Mouse (Mus musculus) hindbrain, embryonic 16.5 days (tissue): Measurements from ENCODE around the gene Tubb1. TPM values are rescaled to one million over a fixed set of nuclear protein-coding genes. Genes with fewer than 3 reads are reported as not detected.

Experiments
- ATAC-seq: fragments of 200-750 bp; cut with Nextera tagmentation; 2 replicates; pipeline ENCODE4 v1.8.0; 2017; ENCODE audit warnings: moderate TSS enrichment, moderate library complexity
- H3K27ac ChIP-seq: fragments of 300-500 bp; sonication (generic); 2 replicates; pipeline ENCODE4 v1.5.1; 2014; ENCODE audit warnings: low read depth, mild to moderate bottlenecking, control low read depth, low read length, moderate library complexity
- H3K27me3 ChIP-seq: fragments of 300-500 bp; sonication (generic); replicated peaks from 2 replicates; pipeline ENCODE4 v1.6.1; 2014; ENCODE audit warnings: low read length; ENCODE audit not compliant: control insufficient read depth, insufficient read depth
- H3K36me3 ChIP-seq: fragments of 300-500 bp; sonication (generic); 2 replicates; pipeline ENCODE4 v1.6.1; 2014; ENCODE audit warnings: mild to moderate bottlenecking, low read length, moderate library complexity, mixed read lengths; ENCODE audit not compliant: control insufficient read depth, insufficient read depth
- H3K4me1 ChIP-seq: fragments of 300-500 bp; sonication (generic); 2 replicates; pipeline ENCODE4 v1.6.1; 2014; ENCODE audit warnings: low read depth, low read length; ENCODE audit not compliant: control insufficient read depth, insufficient read depth
- H3K4me2 ChIP-seq: fragments of 300-500 bp; sonication (generic); 2 replicates; pipeline ENCODE4 v1.6.1; 2014; ENCODE audit warnings: mild to moderate bottlenecking, low read length, control low read depth, moderate library complexity
- H3K4me3 ChIP-seq: fragments of 300-500 bp; sonication (generic); 2 replicates; pipeline ENCODE4 v1.5.1; 2014; ENCODE audit warnings: mild to moderate bottlenecking, low read length, control low read depth, moderate library complexity
- H3K9ac ChIP-seq: fragments of 300-500 bp; sonication (generic); 2 replicates; pipeline ENCODE4 v1.6.1; 2014; ENCODE audit warnings: low read depth, mild to moderate bottlenecking, control low read depth, low read length, moderate library complexity
- H3K9me3 ChIP-seq: fragments of 300-500 bp; sonication (generic); 2 replicates; pipeline ENCODE4 v1.6.1; 2014; ENCODE audit warnings: mild to moderate bottlenecking, low read length, moderate library complexity; ENCODE audit not compliant: control insufficient read depth
- WGBS: fragments of 180-500 bp; shearing (Covaris S2); extraction: QIAGEN DNeasy Blood & Tissue Kit; methylation state at CpG from one replicate; pipeline ENCODE4 v1.1.7; 2014; 5-methylcytosine and 5-hydroxymethylcytosine counted together
- polyA plus RNA-seq: library from polyadenylated mRNA; unstranded; fragments of >200 nt; fragmentation: Nextera tagmentation; extraction: Ambion mirVana; gene quantifications from 2 replicates; pipeline ENCODE4 v1.2.1, GENCODE M21; 2015

Gene Tubb1
- polyA plus RNA-seq, 1 experiment from 2014 or later, result 0.43 TPM

GRCm38 (mm10) chr2:174477543-174478319, 27.2 kb downstream of the Tubb1 start:
- Histone ChIP-seq H3K4me2 (no peak overlapping the region), H3K9ac (no peak overlapping the region), H3K9me3 (no peaks in the 10 kb centered on the region), H3K36me3 (no peaks in the 10 kb centered on the region), H3K27ac (no peak overlapping the region), H3K4me3 (no peak overlapping the region), H3K27me3 (no peaks in the 10 kb centered on the region), H3K4me1 (peaks cover 3% of the 10 kb centered on the region; the same call in 1 of the 2 replicates)
- WGBS, result 81% methylated on average over 3 of the region's 3 CpGs
- ATAC-seq, result no peak

- WGBS, result 66% methylated on average over 5 of the region's 5 CpGs
- H3K9me3 ChIP-seq, result no peaks in the 10 kb centered on the region
- no peak overlapping the region for H3K9ac ChIP-seq
- H3K36me3 ChIP-seq, result no peaks in the 10 kb centered on the region
- H3K4me3 ChIP-seq, result no peak overlapping the region
- no peaks in the 10 kb centered on the region for H3K4me1 ChIP-seq
- no peak overlapping the region for H3K27ac ChIP-seq
- H3K4me2 ChIP-seq, result no peak overlapping the region
- no peaks in the 10 kb centered on the region for H3K27me3 ChIP-seq
- ATAC-seq, result no peak
These were observed 28.3 kb downstream of the Tubb1 start for GRCm38 (mm10) chr2:174478746-174479145.

- ATAC-seq, result no peak
These were observed 36.5 kb downstream of the Tubb1 start for GRCm38 (mm10) chr2:174487005-174487404.

DNA sequence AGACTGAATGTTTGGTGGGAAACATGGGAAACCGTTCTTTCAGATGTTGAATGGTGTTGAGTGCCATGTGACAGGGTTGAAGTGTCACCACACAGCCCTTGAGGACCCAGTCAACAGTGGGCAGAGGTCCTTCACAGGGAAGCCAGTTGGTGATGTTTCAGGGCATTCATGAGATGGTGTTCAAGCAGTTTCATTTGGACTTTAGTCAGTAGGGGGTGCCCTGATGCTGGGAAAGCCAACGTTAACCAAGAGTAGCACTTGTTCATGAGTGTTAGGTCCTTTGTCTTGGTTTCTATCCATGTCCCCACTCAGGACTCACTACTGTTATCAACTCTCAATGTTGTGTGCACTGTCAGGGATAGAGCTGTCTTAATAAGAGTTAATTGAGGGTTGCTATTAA, 42.4 kb downstream of the Tubb1 start:
- Histone ChIP-seq H3K27ac (no peak overlapping the region), H3K4me2 (no peak overlapping the region), H3K36me3 (no peaks in the 10 kb centered on the region), H3K9me3 (peaks cover 8% of the 10 kb centered on the region), H3K4me3 (no peak overlapping the region), H3K4me1 (no peaks in the 10 kb centered on the region), H3K27me3 (no peaks in the 10 kb centered on the region), H3K9ac (no peak overlapping the region)
- WGBS, result 58% methylated on average over 2 of the region's 2 CpGs
- ATAC-seq, result no peak

More at GRCm38 (mm10) chr2:174487005-174487404, 36.5 kb downstream of the Tubb1 start:
- Histone ChIP-seq H3K4me3 (no peak overlapping the region), H3K4me2 (no peak overlapping the region), H3K9me3 (no peaks in the 10 kb centered on the region), H3K36me3 (no peaks in the 10 kb centered on the region), H3K9ac (no peak overlapping the region), H3K27me3 (no peaks in the 10 kb centered on the region), H3K4me1 (no peaks in the 10 kb centered on the region), H3K27ac (no peak overlapping the region)
- 89% methylated on average over 5 of the region's 5 CpGs for WGBS

DNA sequence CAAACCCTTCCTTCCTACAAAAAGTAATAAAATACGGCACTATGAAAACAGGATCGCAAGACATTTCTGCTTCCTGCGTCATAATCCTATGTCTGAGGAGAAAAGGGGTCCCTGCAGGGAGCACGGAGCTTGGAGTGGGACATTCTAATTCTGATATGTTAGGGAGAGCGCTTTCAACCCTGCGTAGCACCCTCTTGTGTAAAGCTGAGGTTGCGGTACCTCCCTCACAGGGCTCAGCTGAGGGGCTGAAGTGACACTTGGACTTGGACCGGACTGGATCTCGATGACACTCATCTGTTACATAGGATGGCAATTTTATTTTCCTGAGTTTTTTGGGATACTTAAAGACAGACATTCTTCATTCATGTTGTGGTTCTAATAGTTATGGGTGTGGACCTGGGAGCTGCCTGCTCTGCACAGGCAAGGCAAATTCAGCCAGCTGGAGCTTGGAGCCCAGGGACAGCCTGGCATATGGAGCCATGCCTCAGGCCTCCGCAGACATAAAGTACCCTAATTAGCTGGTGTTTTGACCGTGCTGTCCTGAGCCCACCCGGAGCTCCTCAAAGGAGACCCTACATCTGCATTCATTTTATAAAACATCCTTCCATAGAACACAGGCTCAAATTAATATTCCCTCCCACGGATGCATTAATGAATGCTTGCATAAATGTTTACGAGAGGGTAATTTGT, 50.5 kb downstream of the Tubb1 start:
- 72% methylated on average over 14 of the region's 14 CpGs for WGBS
- H3K4me3 ChIP-seq, result no peak overlapping the region
- no peak overlapping the region for H3K9ac ChIP-seq
- H3K27ac ChIP-seq, result no peak overlapping the region
- no peaks in the 10 kb centered on the region for H3K27me3 ChIP-seq
- peaks cover 1% of the 10 kb centered on the region; the same call in 1 of the 2 replicates for H3K9me3 ChIP-seq
- peak; percentile 42; the same call in 1 of the 2 replicates for ATAC-seq
- no peaks in the 10 kb centered on the region for H3K36me3 ChIP-seq
- H3K4me2 ChIP-seq, result no peak overlapping the region
- H3K4me1 ChIP-seq, result peaks cover 4% of the 10 kb centered on the region

DNA sequence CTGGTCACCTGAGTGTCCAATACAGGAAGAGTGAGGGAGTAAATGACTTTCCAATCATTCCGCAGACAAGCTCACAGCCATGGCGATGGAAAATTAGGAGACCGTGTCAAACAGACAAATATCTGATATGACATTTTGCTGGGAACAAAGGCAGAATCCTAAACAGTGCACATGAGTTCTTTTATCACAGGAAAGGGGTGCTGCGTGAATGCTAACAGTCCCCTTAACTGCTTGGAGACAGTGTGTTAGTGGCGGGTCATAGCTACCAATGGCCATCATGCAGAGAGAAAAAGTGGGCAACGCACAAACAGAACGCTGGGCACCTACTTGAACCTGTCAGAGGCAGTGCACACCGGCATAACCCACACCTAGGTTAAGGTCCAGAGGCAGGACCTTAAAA, 51.0 kb downstream of the Tubb1 start:
- H3K27me3 ChIP-seq, result no peaks in the 10 kb centered on the region
- WGBS, result 70% methylated on average over 8 of the region's 8 CpGs
- no peak for ATAC-seq
- H3K27ac ChIP-seq, result no peak overlapping the region
- H3K4me2 ChIP-seq, result no peak overlapping the region
- no peaks in the 10 kb centered on the region for H3K36me3 ChIP-seq
- no peaks in the 10 kb centered on the region for H3K9me3 ChIP-seq
- no peak overlapping the region for H3K4me3 ChIP-seq
- peaks cover 4% of the 10 kb centered on the region for H3K4me1 ChIP-seq
- no peak overlapping the region for H3K9ac ChIP-seq

DNA sequence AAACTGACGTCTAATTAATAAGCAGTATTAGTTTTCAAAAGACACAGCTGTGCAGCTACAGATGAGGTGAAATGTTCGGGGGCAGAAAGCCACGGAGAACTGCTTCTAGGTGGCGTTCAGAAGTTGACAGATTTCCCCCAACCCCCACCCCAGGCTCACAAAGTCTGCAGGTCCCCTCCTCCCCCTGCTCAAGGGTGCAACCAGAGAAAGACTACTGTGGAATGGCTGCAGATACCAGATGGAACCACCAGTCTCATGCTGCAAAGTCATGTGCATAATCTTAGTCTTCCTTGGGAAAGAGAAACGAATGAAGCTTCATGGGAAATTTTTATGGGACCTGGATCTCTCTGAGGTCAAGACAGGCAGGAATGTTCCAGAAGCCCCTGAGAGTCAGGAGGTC, 51.8 kb downstream of the Tubb1 start:
- H3K27me3 ChIP-seq, result no peaks in the 10 kb centered on the region
- peaks cover 4% of the 10 kb centered on the region for H3K4me1 ChIP-seq
- no peaks in the 10 kb centered on the region for H3K36me3 ChIP-seq
- H3K9ac ChIP-seq, result no peak overlapping the region
- no peak overlapping the region for H3K4me2 ChIP-seq
- 48% methylated on average over 5 of the region's 5 CpGs for WGBS
- no peak overlapping the region for H3K4me3 ChIP-seq
- H3K9me3 ChIP-seq, result no peaks in the 10 kb centered on the region
- H3K27ac ChIP-seq, result no peak overlapping the region
- ATAC-seq, result peak; percentile 54; the same call in 1 of the 2 replicates

DNA sequence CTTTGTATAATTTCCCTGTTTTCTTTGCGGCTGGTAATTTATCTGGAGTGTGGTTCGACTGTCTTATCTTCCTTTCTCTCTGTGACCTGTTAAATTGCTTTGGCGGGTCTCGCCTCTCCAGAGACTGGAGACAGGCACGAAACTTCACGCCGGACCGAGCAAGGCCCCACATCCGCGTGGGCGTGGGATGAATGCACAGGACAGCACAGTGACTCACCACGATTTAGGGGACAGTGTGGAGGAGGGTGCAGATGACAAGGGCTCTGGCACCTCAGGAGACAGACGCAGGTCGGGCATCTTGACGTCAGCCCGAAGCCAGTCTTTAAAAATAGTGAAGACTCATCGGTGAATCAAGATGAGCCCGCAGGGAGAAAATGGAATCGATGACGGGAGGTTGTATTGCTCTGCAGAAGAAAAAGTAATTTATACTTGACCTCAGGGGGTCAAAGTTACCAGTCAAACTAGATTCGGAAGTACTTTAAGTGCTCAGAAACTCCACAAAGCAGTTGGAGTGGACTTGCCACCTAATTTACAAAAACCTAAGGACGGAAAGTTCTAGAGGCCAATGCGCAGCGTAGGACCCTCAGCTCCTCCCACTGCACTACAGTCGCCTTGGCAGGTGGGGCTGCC, 52.5 kb downstream of the Tubb1 start:
- no peak for ATAC-seq
- H3K9ac ChIP-seq, result no peak overlapping the region
- no peaks in the 10 kb centered on the region for H3K36me3 ChIP-seq
- H3K27ac ChIP-seq, result no peak overlapping the region
- no peaks in the 10 kb centered on the region for H3K27me3 ChIP-seq
- H3K4me2 ChIP-seq, result no peak overlapping the region
- no peak overlapping the region for H3K4me3 ChIP-seq
- H3K9me3 ChIP-seq, result no peaks in the 10 kb centered on the region
- 68% methylated on average over 25 of the region's 25 CpGs for WGBS
- H3K4me1 ChIP-seq, result peaks cover 4% of the 10 kb centered on the region
